Mouse (Mus musculus): ENCODE data around the gene Ubxn6. TPM values are rescaled to one million over a fixed set of nuclear protein-coding genes. Genes with fewer than 3 reads are reported as not detected.

Gene Ubxn6
- total and polyA plus RNA-seq, 3 experiments, result 28.2 to 42.2 TPM; not detected in 1

- peaks cover 8 to 15% of the 10 kb centered on the region in 2 experiments for H3K36me3 ChIP-seq (ENCODE audit: control insufficient read depth in 1 of 2, insufficient read depth in 2 of 2, low read length in 2 of 2)
- H3K9me3 ChIP-seq (replicated peaks; ENCODE audit: insufficient read depth, low read length), result no peaks in the 10 kb centered on the region
- no peak overlapping the region for H3K9ac ChIP-seq (ENCODE audit: control insufficient read depth, low read depth, low read length, poor library complexity, severe bottlenecking)
- no peak overlapping the region for H3K4me3 ChIP-seq (ENCODE audit: control insufficient read depth in 1 of 2, insufficient read depth in 1 of 2, low read depth in 2 of 2, low read length in 2 of 2)
- H3K27ac ChIP-seq (ENCODE audit: control insufficient read depth, low read depth, low read length), result no peak overlapping the region
- H3K79me2 ChIP-seq (ENCODE audit: control insufficient read depth, insufficient read depth, low read length, poor library complexity), result peaks cover 47% of the 10 kb centered on the region
- peaks cover 9 to 11% of the 10 kb centered on the region in 2 experiments for H3K4me1 ChIP-seq (ENCODE audit: control insufficient read depth in 1 of 2, insufficient read depth in 2 of 2, low read length in 2 of 2)
- TF ChIP-seq RCOR1 (IDR thresholded peaks at IDR 0.05; ENCODE audit: low read depth, low read length) (no peak), ZMIZ1 (IDR thresholded peaks at IDR 0.05; ENCODE audit: low read depth, low read length) (no peak), KAT2A (conservative IDR thresholded peaks at IDR 0.05; ENCODE audit: low read depth, low read length) (no peak), USF2 (IDR thresholded peaks at IDR 0.05; ENCODE audit: borderline replicate concordance in 1 of 2, insufficient read depth in 1 of 2, low read depth in 1 of 2, low read length in 2 of 2) (no peak), GABPA (IDR thresholded peaks at IDR 0.05; ENCODE audit: low read depth, low read length) (no peak)
- DNase-seq (ENCODE audit: low read depth, low spot score), result no peak
- no peaks in the 10 kb centered on the region for H3K27me3 ChIP-seq (ENCODE audit: control insufficient read depth in 1 of 2, insufficient read depth in 2 of 2, low read length in 2 of 2)
These were observed 48.5 kb downstream of the Ubxn6 start for GRCm38 (mm10) chr17:56026303-56026702.

GRCm38 (mm10) chr17:56024931-56025330, 49.9 kb downstream of the Ubxn6 start:
- DNase-seq (ENCODE audit: low read depth, low spot score), result no peak

GRCm38 (mm10) chr17:56024476-56024875, 50.4 kb downstream of the Ubxn6 start:
- H3K36me3 ChIP-seq (ENCODE audit: control insufficient read depth in 1 of 2, insufficient read depth in 2 of 2, low read length in 2 of 2), result peaks cover 0 to 12% of the 10 kb centered on the region in 2 experiments; a peak in 2 of 4 replicates
- DNase-seq (ENCODE audit: low read depth, low spot score), result no peak
- H3K9me3 ChIP-seq (replicated peaks; ENCODE audit: insufficient read depth, low read length), result no peaks in the 10 kb centered on the region
- no peak overlapping the region for H3K9ac ChIP-seq (ENCODE audit: control insufficient read depth, low read depth, low read length, poor library complexity, severe bottlenecking)
- H3K27me3 ChIP-seq (ENCODE audit: control insufficient read depth in 1 of 2, insufficient read depth in 2 of 2, low read length in 2 of 2), result no peaks in the 10 kb centered on the region
- no peak for TF ChIP-seq MXI1 (IDR thresholded peaks at IDR 0.05; ENCODE audit: low read depth, low read length)
- H3K79me2 ChIP-seq (ENCODE audit: control insufficient read depth, insufficient read depth, low read length, poor library complexity), result peaks cover 30% of the 10 kb centered on the region
- no peak overlapping the region for H3K27ac ChIP-seq (ENCODE audit: control insufficient read depth, low read depth, low read length)
- no peaks in the 10 kb centered on the region for H3K4me1 ChIP-seq (ENCODE audit: control insufficient read depth in 1 of 2, insufficient read depth in 2 of 2, low read length in 2 of 2)
- no peak overlapping the region for H3K4me3 ChIP-seq (ENCODE audit: control insufficient read depth in 1 of 2, insufficient read depth in 1 of 2, low read depth in 2 of 2, low read length in 2 of 2)

More at GRCm38 (mm10) chr17:56024931-56025330, 49.9 kb downstream of the Ubxn6 start:
- Histone ChIP-seq H3K79me2 (ENCODE audit: control insufficient read depth, insufficient read depth, low read length, poor library complexity) (peaks cover 34% of the 10 kb centered on the region), H3K9ac (ENCODE audit: control insufficient read depth, low read depth, low read length, poor library complexity, severe bottlenecking) (no peak overlapping the region), H3K27ac (ENCODE audit: control insufficient read depth, low read depth, low read length) (no peak overlapping the region), H3K4me1 (ENCODE audit: control insufficient read depth in 1 of 2, insufficient read depth in 2 of 2, low read length in 2 of 2) (no peaks in the 10 kb centered on the region), H3K9me3 (replicated peaks; ENCODE audit: insufficient read depth, low read length) (no peaks in the 10 kb centered on the region), H3K27me3 (ENCODE audit: control insufficient read depth in 1 of 2, insufficient read depth in 2 of 2, low read length in 2 of 2) (no peaks in the 10 kb centered on the region), H3K36me3 (ENCODE audit: control insufficient read depth in 1 of 2, insufficient read depth in 2 of 2, low read length in 2 of 2) (peaks cover 0 to 15% of the 10 kb centered on the region in 2 experiments; a peak in 2 of 4 replicates), H3K4me3 (ENCODE audit: control insufficient read depth in 1 of 2, insufficient read depth in 1 of 2, low read depth in 2 of 2, low read length in 2 of 2) (no peak overlapping the region)
- TF ChIP-seq GABPA (IDR thresholded peaks at IDR 0.05; ENCODE audit: low read depth, low read length), result no peak
- TF ChIP-seq CHD1 (IDR thresholded peaks at IDR 0.05; ENCODE audit: low read depth, low read length), result no peak
- TF ChIP-seq ELF1 (IDR thresholded peaks at IDR 0.05; ENCODE audit: low read depth, low read length), result no peak
- TF ChIP-seq KAT2A (conservative IDR thresholded peaks at IDR 0.05; ENCODE audit: low read depth, low read length), result no peak
- TF ChIP-seq MAFK (IDR thresholded peaks at IDR 0.05; ENCODE audit: borderline replicate concordance, low read depth, low read length), result no peak
- no peak for TF ChIP-seq E2F4 (IDR thresholded peaks at IDR 0.05; ENCODE audit: borderline replicate concordance, low read depth, low read length)
- TF ChIP-seq ZNF384 (IDR thresholded peaks at IDR 0.05; ENCODE audit: low read depth, low read length), result no peak
- TF ChIP-seq NELFE (IDR thresholded peaks at IDR 0.05; ENCODE audit: low read depth, low read length), result no peak
- TF ChIP-seq GATA1 (IDR thresholded peaks at IDR 0.05; ENCODE audit: low read depth, low read length), result no peak
- no peak for TF ChIP-seq SIN3A (IDR thresholded peaks at IDR 0.05; ENCODE audit: low read length)
- no peak for TF ChIP-seq POLR2AphosphoS2 (IDR thresholded peaks at IDR 0.05; ENCODE audit: low read length)
- TF ChIP-seq CTCF (IDR thresholded peaks at IDR 0.05 in 2 of 3, conservative IDR thresholded peaks at IDR 0.05 in 1 of 3; ENCODE audit: control insufficient read depth in 1 of 3, insufficient read depth in 1 of 3, low read depth in 2 of 3, low read length in 3 of 3, poor library complexity in 1 of 3, severe bottlenecking in 1 of 3), result no peak

Measured in MEL (cell line).